Mouse (Mus musculus): ENCODE results near the gene Hist4h4. TPM values are rescaled to one million over a fixed set of nuclear protein-coding genes. Genes with fewer than 3 reads are reported as not detected.

Hist4h4 gene
- 0.95 and 1.2 TPM in 2 replicates for polyA plus RNA-seq (2012; rRNA removed)

GRCm38 (mm10) chr6:136803739-136804633 is at the start of gene Hist4h4:
Hist4h4 (minus strand) TSS chr6:136804415.

GRCm38 (mm10) chr6:136835352-136835751 is 31.1 kb upstream of the Hist4h4 start, which contains the start of gene Smco3:
Smco3 (minus strand) TSS chr6:136835452.

DNA sequence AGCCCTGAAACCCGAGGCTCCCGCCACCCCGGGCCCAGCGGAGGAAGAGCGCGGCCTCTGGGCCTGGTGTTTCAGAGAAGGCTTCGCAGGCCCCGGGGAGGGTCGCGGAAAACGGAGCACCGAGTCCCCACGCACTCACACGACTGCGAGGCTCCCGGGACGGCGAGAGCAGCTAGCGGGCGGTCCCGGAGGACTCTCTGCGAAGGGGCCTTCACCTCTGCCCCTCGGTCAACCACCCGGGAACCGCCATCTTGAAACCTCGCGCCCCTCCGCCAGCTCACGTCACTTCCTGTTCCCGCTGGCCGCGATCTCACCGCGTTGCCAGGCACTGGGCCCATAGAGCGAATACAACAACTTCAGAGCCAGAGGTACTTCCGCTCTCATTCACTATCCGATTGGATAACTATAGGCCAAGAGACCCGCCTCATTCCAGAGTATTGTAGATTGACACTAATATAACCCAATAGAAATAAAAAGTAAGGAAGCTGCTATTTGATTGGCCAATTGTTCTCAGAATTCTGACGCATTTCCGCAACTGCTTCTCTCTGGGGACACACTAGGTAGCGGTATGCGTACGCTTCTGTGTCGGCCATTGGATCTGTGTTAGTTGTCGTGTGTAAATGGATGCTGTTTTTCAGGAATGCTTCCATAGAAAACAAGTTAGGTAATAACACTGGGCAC is 23.8 kb upstream of the Hist4h4 start, which contains the start of gene Wbp11:
TSS of gene Wbp11 (minus strand) at position 353 of the 681 bp plus-strand sequence.

GRCm38 (mm10) chr6:136827516-136827880 is 23.3 kb upstream of the Hist4h4 start, which contains the start of gene BC049715:
BC049715 (plus strand) TSS chr6:136827626.

DNA sequence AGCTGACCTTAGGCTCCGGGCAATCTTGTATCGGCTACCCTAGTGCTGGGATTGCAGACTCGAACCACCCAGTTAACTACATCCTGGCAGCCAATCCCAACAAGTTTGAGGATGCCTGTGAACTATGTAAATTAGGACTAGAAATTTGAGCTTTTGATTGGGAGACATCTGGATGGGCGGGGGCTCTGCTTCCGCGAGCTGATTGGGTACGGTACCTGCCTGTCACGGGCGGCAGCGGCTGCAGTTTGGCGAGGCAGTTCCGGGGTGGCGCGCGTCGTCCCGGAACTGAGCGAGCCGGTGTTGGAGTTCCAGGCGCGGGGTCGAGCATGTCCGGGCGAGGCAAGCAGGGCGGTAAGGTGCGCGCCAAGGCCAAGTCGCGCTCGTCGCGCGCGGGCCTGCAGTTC is 3.8 kb upstream of the Hist4h4 start, which contains the start of gene H2afj:
TSS of gene H2afj (plus strand) at position 231 of the 404 bp plus-strand sequence.

DNA sequence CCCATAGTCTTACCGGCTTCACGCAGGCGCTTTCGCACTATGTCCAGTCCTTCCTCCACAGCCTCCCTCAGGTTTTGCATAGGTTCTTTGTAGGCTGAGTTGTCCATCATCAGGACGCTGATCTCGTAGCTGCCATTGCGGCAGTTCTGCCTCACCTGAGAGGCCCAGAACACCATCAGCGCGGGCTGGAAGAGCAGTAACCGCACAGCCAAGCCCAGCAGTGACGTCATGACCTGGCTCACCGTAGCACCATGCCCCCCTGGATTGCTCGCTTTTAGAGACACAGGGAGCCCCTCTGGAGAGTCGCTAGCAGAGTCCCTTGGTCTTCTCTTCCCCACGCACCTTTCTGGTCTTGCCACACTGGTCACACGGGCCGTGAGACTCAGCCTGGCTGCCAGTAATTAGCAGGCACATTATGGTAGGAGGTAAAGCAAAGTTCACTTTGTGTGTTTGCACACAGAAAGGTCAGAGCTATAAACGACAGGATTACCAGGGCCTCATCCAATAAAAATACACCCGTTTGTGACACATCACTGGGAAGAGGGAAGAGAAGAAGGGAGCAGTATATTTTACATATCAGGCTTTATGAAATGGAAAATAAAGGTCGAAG is 22.7 kb downstream of the Hist4h4 start, which contains the start of gene Gucy2c:
TSS of gene Gucy2c (minus strand) at position 389 of the 610 bp plus-strand sequence.

Other genes with a start within 250 kb of the Hist4h4 start
- 0.49 and 0.82 TPM in 2 replicates for gene Plbd1, start 142.5 kb downstream of the Hist4h4 start, polyA plus RNA-seq (2012; rRNA removed)
- gene Gucy2c, start 22.6 kb downstream of the Hist4h4 start, polyA plus RNA-seq (2012; rRNA removed) = 0.10 and 0.14 TPM in 2 replicates
- gene H2afj, start 3.8 kb upstream of the Hist4h4 start, polyA plus RNA-seq (2012; rRNA removed) = 66.3 and 116 TPM in 2 replicates
- gene BC049715, start 23.2 kb upstream of the Hist4h4 start, polyA plus RNA-seq (2012; rRNA removed) = 0.48 and 1.0 TPM in 2 replicates
- 115 and 127 TPM in 2 replicates for gene Wbp11, start 23.8 kb upstream of the Hist4h4 start, polyA plus RNA-seq (2012; rRNA removed)
- gene Smco3, start 31.0 kb upstream of the Hist4h4 start, polyA plus RNA-seq (2012; rRNA removed) = 0.73 and 1.1 TPM in 2 replicates
- gene Art4, start 53.3 kb upstream of the Hist4h4 start, polyA plus RNA-seq (2012; rRNA removed) = 1.8 and 2.9 TPM in 2 replicates
- 3.2 and 24.3 TPM in 2 replicates for gene Mgp, start 71.4 kb upstream of the Hist4h4 start, polyA plus RNA-seq (2012; rRNA removed)
- gene Erp27, start 117.8 kb upstream of the Hist4h4 start, polyA plus RNA-seq (2012; rRNA removed) = 0.05 and 0.35 TPM in 2 replicates
- gene Pde6h, start 119.4 kb upstream of the Hist4h4 start, polyA plus RNA-seq (2012; rRNA removed) = 0.09 TPM in 1 of 2 replicates, not detected in the other
- gene Arhgdib, start 137.5 kb upstream of the Hist4h4 start, polyA plus RNA-seq (2012; rRNA removed) = 23.0 and 40.8 TPM in 2 replicates

All from central nervous system, embryonic 11.5 days (tissue).